10 mouse cellular contexts compared by ENCODE assay signal in genomic region chr12:26478196-26479004, GRCm38 (mm10). TPM values are rescaled to one million over a fixed set of nuclear protein-coding genes. Genes with fewer than 3 reads are reported as not detected.
A peak's percentile ranks its signal among the peaks of the same experiment; 100 is the strongest.
DNase-seq lines count a peak whose midpoint lies in the region; ATAC-seq and TF ChIP-seq lines count a peak whose summit lies in the region.
"Had no signal": no experiment of that assay in that cellular context is flagged by ENCODE, and none has a peak within 500 bp of the region (broad histone marks: within the 10 kb centered on the region; RNA-seq: fewer than 3 reads in every experiment).

No protein-coding gene starts in this region.

- DNase-seq in limb, embryonic 14.5 days (ENCODE audit: low spot score): peak; percentile 21
- DNase-seq in limb, embryonic 10.5 days (ENCODE audit: low spot score): no peak
- DNase-seq in adrenal gland, postnatal 14 days: peak; percentile 54
- DNase-seq in gastrocnemius, postnatal 14 days: peak; percentile 54
- DNase-seq in lung, postnatal 25 days (ENCODE audit: low spot score): peak; percentile 36
- no peak for DNase-seq in ovary, postnatal 36 days (ENCODE audit: low spot score)
- DNase-seq in embryo, embryonic 10 days (ENCODE audit: low spot score): no peak

- no peaks in the 10 kb centered on the region for H3K9me3 ChIP-seq in limb, embryonic 14.5 days (ENCODE audit: control insufficient read depth, low read length)
- H3K9me3 ChIP-seq in limb, embryonic 10.5 days (replicated peaks): no peaks in the 10 kb centered on the region
- H3K9me3 ChIP-seq: embryonic facial prominence, embryonic 12.5 days had no signal

- no peak overlapping the region for H3K4me2 ChIP-seq in limb, embryonic 14.5 days (replicated peaks; ENCODE audit: low read depth, low read length, severe bottlenecking)
- H3K4me2 ChIP-seq: embryonic facial prominence, embryonic 12.5 days had no signal

- intact Hi-C loops in gastrocnemius, postnatal 14 days (cut with DNase I; ENCODE audit: low total_unique reads): no loop called here

- no peaks in the 10 kb centered on the region for H3K27me3 ChIP-seq in limb, embryonic 14.5 days (ENCODE audit: control insufficient read depth, insufficient read depth, low read length)
- no peaks in the 10 kb centered on the region for H3K27me3 ChIP-seq in limb, embryonic 10.5 days (ENCODE audit: low read depth, poor library complexity, severe bottlenecking)
- H3K27me3 ChIP-seq: embryonic facial prominence, embryonic 12.5 days; Patski had no signal

- no peaks in the 10 kb centered on the region; the same call in 1 of the 2 replicates for H3K36me3 ChIP-seq in limb, embryonic 14.5 days (ENCODE audit: control insufficient read depth, insufficient read depth, low read length)
- no peaks in the 10 kb centered on the region for H3K36me3 ChIP-seq in limb, embryonic 10.5 days
- H3K36me3 ChIP-seq: embryonic facial prominence, embryonic 12.5 days had no signal

- 76% methylated on average over 18 of the region's 18 CpGs for WGBS in limb, embryonic 14.5 days
- 84% methylated on average over 18 of the region's 18 CpGs for WGBS in limb, embryonic 10.5 days

- H3K9ac ChIP-seq in limb, embryonic 14.5 days (ENCODE audit: low read depth, low read length, severe bottlenecking): no peak overlapping the region
- H3K9ac ChIP-seq: embryonic facial prominence, embryonic 12.5 days had no signal

- no peak for ATAC-seq in limb, embryonic 14.5 days (ENCODE audit: low FRiP score, low read depth)
- ATAC-seq: Patski had no signal

- no peak for TF ChIP-seq POLR2A in limb, embryonic 14.5 days (IDR thresholded peaks at IDR 0.05; ENCODE audit: borderline replicate concordance, extremely low read depth, insufficient read depth, insufficient read length)

- H3K4me3 ChIP-seq in limb, embryonic 14.5 days (replicated peaks; ENCODE audit: low read length): no peak overlapping the region
- H3K4me3 ChIP-seq in limb, embryonic 10.5 days: no peak overlapping the region
- H3K4me3 ChIP-seq: embryonic facial prominence, embryonic 12.5 days; left cerebral cortex, adult 2 months had no signal

- H3K27ac ChIP-seq in limb, embryonic 14.5 days (replicated peaks; ENCODE audit: low read depth, low read length): no peak overlapping the region
- H3K27ac ChIP-seq in limb, embryonic 10.5 days: no peak overlapping the region
- H3K27ac ChIP-seq: embryonic facial prominence, embryonic 12.5 days; left cerebral cortex, adult 2 months had no signal

- H3K4me1 ChIP-seq in limb, embryonic 14.5 days (ENCODE audit: control insufficient read depth, insufficient read depth, low read length): no peaks in the 10 kb centered on the region
- H3K4me1 ChIP-seq in limb, embryonic 10.5 days: no peaks in the 10 kb centered on the region
- H3K4me1 ChIP-seq: embryonic facial prominence, embryonic 12.5 days had no signal

RNA-seq across cellular contexts. Expression of gene Cmpk2, which starts 9.4 kb away (rescaled TPM):
- 4.0 and 4.3 TPM in 2 replicates for polyA plus RNA-seq in limb, embryonic 14.5 days (2012; rRNA removed)
- polyA plus RNA-seq in limb, embryonic 14.5 days (2014; fragmentation: Nextera tagmentation; extraction: Ambion mirVana): 7.2 and 10.6 TPM in 2 replicates
- polyA plus RNA-seq in limb, embryonic 10.5 days (2016; fragmentation: Nextera tagmentation; extraction: Ambion mirVana): 3.4 and 5.4 TPM in 2 replicates
- 17.1 and 18.2 TPM in 2 replicates for total RNA-seq in adrenal gland, postnatal 14 days (2021)
- total RNA-seq in gastrocnemius, postnatal 14 days (2021): 1 to 10 TPM; 2.9 to 3.0 TPM

RNA-seq across cellular contexts. Expression of gene Rsad2, which starts 22.1 kb away (rescaled TPM):
- 0.46 and 0.55 TPM in 2 replicates for polyA plus RNA-seq in limb, embryonic 14.5 days (2012; rRNA removed)
- polyA plus RNA-seq in limb, embryonic 14.5 days (2014; fragmentation: Nextera tagmentation; extraction: Ambion mirVana): 0.66 and 0.91 TPM in 2 replicates
- 0.78 and 0.94 TPM in 2 replicates for polyA plus RNA-seq in limb, embryonic 10.5 days (2016; fragmentation: Nextera tagmentation; extraction: Ambion mirVana)
- 26.6 and 27.1 TPM in 2 replicates for total RNA-seq in adrenal gland, postnatal 14 days (2021)
- total RNA-seq in gastrocnemius, postnatal 14 days (2021): 1 to 10 TPM; 1.4 to 1.5 TPM

Comparison
In these comparisons a context has a peak if more than half of its experiments do, and no peak if none do; other contexts are left out.
1. DNase-seq: peak in limb, embryonic 14.5 days (single experiment), adrenal gland, postnatal 14 days (single experiment), gastrocnemius, postnatal 14 days (single experiment) and lung, postnatal 25 days (single experiment); none in limb, embryonic 10.5 days (single experiment), ovary, postnatal 36 days (single experiment) and embryo, embryonic 10 days (single experiment).
2. RNA of gene Rsad2, which starts 22.1 kb away (total RNA-seq): 26.6 to 27.1 TPM in adrenal gland, postnatal 14 days; 1.4 to 1.5 TPM in gastrocnemius, postnatal 14 days; every median in the first group is over 10 times any median in the second.